Mouse (Mus musculus): ENCODE results near the gene Pigt.
A peak's percentile ranks its signal among the peaks of the same experiment; 100 is the strongest.

The Pigt gene

DNA sequence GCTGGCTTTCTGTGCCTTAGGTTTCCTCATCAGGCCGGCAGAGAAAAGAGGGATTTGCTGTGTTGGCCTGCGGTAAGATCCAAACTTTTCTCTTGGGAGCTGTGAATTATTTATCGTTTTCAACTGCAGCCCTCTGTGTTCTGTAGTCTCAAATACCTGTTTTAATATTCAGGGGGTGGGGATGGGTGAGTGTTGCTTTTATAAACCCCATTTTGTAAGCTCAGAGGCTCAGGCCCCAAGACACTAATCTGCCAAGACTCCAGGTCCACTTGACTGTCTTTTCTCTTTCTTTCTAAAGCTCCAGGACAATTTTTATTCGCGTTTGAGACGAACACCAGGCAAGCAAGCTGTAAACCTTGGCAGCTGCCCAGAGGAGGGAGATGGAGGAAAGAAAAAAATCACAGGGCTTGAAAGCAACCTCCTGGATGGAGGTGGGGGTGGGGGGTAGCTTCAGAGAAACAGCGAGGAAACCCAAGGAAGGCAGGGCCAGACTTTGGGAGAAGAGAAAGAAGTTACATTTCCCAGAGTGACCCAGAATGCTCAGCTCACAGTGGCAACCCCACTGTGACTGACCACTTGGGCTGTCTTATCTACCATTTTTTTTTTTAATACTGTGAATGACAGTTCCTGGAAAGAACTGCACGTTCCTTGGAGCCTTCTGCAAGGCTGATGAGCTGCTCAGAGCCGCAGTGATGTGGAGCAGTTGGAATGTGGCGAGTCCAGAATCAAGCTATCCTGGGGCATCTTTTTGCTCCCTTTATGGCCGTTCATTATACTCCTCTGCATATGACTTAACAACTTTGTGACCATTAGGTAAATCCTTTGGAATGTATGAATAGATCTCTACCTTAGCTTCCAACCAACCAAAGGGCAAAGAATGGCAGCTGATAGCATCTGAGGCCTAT, 21.2 kb downstream of the Pigt start:
- DNase-seq (ENCODE audit: low read depth in 1 of 2, low spot score in 2 of 2), result no peak

- DNase-seq (ENCODE audit: low read depth in 1 of 2, low spot score in 2 of 2), result no peak
Observed at GRCm38 (mm10) chr2:164519171-164519526, 21.8 kb downstream of the Pigt start.

DNA sequence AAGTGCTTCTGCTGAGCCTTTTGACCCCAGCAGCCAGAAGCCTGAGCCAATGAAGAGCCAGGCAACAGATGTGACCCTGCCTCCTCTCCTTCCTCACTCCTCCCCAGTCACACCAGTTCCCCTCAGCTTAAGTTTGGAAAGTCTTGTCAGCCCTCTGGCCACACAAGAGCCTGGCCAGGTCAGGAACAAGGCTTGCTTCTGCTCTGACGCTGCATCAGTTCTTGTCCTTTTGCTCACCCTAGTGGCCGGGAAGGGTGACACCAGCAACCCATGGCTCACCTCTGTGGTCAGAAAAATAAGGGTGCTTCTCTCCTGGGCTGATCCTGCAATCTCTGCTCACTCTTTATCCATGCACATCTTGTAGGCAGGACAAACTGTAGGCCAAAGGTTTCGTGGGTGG, 23.5 kb downstream of the Pigt start:
- DNase-seq (ENCODE audit: low read depth in 1 of 2, low spot score in 2 of 2), result peak in 1 of 2 experiments; percentile 34

GRCm38 (mm10) chr2:164521841-164522240, 24.5 kb downstream of the Pigt start:
- peak; percentile 23 to 27 for DNase-seq (ENCODE audit: low read depth in 1 of 2, low spot score in 2 of 2)

DNA sequence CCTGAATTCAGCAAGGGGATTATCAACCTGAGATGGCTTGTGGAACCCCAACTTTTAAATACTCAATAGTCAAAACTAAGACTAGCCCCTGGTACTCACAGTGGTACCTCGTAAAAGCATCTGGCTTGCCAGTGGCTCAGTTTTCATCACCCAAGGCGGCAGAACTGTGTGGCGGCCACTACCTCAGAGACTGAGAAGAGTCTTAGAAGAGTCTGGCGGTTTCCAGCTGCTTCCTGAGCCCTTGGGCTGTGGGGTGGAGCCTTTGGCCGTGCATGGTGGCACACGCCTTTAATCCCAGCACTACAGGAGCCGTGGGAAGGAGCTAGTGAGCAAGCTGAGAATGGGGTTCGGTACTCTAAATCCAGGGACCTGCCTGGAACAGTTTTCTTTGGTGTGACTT, 25.0 kb downstream of the Pigt start:
- no peak for DNase-seq (ENCODE audit: low read depth in 1 of 2, low spot score in 2 of 2)

GRCm38 (mm10) chr2:164523301-164523773, 26.0 kb downstream of the Pigt start:
- no peak for DNase-seq (ENCODE audit: low read depth in 1 of 2, low spot score in 2 of 2)

DNA sequence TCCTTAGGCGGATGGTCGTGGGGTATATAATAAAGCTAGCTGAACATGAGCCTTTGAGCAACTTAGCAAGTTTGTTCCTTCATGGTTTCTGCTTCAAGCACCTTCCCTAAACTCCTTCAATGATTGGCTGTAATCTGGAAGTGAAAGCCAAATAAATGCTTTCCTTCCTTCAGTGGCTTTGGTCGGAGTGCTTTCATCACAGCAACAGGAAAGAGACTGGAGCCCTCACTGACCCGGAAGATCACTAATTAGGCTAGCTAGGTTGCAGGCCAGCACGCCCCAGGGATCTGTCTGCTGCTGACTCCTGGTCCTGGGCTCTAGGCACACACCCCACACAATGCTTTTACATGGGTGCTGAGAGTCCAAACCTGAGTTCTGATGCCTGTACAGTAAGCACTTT, 31.2 kb downstream of the Pigt start:
- DNase-seq (ENCODE audit: low read depth in 1 of 2, low spot score in 2 of 2), result no peak

DNA sequence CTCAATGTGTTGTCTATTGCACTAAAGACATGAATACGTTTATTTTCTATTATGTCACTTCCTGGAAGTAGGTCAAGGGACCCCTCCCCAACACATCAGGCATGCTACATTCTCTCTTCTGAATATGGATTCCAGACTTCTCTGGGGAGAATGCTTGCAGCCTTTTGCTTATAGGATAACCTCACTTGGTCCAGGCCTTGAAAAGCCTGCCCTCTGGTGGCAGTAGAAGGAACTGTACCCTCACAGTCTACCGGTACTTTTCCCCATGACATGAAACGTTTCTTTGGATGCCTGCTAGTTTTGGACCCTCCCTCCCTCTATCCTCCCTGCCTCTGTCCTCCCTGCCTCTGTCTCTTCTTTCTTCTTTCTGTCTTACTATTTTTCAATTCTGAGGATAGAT, 33.8 kb downstream of the Pigt start:
- peak in 1 of 2 experiments; percentile 55 for DNase-seq (ENCODE audit: low read depth in 1 of 2, low spot score in 2 of 2)

DNA sequence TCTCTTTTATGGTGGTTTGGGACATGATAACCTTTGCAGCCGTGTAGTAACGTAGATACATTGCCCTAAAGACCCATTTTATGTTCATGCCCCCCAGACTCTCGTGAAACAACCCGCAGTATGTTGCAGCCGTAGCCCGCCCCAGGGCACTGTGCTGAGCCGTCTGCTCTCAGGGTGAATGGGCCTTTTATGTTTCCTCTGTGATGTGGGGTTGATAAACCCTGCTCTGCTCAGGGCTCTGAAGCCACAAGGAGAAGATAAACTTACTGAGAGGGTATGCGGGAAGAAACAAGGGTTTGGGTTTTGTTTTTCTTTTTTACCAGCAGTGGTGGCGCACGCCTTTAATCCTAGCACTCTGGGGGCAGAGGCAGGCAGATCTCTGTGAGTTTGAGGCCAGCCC, 37.0 kb downstream of the Pigt start:
- DNase-seq (ENCODE audit: low read depth in 1 of 2, low spot score in 2 of 2), result no peak

DNA sequence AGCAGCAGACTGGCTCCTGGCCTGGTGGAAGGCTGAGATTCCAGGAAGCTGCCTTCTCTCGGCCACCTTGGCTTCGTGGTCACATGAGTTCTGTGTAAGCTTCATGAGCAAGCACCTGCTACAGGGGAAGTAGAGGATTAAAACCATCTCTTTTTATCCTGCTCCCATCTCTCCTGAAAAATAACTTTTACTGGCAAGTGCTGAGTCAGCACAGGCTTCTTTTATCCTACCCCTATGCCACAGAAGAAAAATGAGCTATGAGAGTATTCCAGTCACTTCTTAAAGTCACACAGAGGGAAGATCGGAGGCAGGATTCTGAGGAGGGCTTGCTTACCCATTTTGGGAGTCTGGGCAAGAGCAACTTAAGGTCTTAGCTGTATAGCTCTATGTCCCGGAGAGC, 39.7 kb downstream of the Pigt start:
- no peak for DNase-seq (ENCODE audit: low read depth in 1 of 2, low spot score in 2 of 2)

DNA sequence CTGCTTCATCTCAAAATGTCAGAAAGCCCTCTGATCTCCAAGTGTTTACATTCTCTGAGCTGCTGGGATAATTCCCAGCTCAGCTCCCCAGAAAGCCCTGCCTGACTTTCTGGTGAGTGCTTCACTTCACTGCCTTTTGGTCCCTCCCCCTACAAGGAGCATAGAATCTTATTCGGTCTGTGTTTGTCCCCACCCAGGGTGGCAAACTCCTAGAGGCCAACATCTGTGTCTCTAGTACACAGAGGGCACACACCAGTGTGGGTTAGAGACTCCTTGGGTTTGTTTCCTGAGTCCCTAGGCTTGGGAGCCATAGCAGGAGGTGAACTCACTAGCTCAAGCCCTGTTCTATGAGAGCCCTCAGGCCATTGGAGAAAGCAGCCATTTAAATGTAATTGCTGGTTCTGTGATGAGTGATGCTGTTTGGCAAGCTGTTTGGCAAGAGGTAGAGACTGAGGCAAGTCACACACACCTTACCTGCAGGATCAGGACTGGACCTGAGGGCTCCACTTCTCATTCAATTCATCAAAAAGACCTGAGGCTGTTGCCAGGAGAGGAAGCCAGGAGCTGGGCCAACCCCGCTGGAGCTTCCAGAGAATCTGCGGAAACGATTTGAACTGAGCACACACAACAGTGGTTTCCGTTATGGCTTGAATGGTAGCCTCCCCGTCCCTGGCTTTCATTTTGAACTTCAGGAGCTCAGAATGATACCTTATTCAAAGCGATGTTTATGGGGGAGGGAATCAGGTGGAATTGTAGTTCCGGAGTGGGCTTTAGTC, 43.5 kb downstream of the Pigt start:
- no peak for DNase-seq (ENCODE audit: low read depth in 1 of 2, low spot score in 2 of 2)

DNA sequence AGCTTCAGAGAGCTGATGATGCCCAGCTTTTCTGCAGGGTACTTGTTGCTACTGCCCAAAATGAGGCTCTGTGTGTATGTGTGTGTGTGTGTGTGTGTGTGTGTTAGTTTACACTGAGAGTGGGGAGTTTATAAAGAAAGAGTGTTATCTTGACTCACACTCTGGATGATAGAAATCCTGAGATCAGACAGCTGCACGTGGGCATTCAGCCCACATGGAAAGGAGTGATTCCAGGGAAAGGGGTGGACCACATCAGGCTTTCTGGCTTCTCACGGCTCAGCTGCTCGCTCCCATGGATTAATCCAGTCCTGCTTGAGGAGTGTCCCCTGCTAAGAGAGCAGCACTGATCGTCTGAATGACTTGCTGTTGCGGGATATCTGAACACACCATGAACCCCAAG, 44.8 kb downstream of the Pigt start:
- DNase-seq (ENCODE audit: low read depth in 1 of 2, low spot score in 2 of 2), result no peak

DNA sequence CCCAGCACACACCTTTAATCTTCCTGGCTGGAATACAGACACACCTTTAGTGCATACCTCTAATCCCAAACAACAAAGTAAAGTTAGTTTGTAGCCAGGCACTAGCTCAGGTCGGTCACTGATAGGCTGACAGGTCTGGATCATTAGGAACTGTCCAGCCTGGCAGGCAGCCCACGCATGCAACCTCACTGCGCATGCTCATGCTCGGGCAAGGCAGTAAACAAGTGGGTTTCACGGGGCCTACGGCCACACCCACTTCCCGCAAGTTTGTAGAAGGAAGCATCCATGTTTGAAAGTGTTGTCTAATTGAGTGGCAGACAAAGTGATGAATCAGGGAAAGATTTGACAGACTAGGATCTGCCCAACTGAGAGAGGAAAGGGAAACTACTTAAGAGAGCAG, 45.3 kb downstream of the Pigt start:
- no peak for DNase-seq (ENCODE audit: low read depth in 1 of 2, low spot score in 2 of 2)

DNA sequence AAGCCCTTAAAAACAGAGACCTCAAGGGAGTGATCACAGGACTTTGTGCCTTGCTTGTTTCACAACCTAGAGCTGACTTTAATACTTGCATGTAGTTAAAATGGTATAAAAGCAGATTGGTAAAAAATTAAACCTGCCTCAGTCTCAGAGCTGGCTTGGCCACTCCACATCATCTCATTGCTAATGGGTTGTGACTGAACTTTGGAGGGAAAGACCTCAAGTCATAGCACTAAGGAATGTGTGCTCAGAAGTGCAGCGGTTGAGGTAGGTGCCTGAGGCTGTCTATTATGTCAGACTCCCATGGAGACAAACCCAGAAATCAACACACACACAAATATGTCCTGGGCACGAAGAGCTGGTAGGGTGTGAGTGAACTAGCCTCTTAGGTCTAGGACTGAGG, 46.4 kb downstream of the Pigt start:
- no peak for DNase-seq (ENCODE audit: low read depth in 1 of 2, low spot score in 2 of 2)

DNA sequence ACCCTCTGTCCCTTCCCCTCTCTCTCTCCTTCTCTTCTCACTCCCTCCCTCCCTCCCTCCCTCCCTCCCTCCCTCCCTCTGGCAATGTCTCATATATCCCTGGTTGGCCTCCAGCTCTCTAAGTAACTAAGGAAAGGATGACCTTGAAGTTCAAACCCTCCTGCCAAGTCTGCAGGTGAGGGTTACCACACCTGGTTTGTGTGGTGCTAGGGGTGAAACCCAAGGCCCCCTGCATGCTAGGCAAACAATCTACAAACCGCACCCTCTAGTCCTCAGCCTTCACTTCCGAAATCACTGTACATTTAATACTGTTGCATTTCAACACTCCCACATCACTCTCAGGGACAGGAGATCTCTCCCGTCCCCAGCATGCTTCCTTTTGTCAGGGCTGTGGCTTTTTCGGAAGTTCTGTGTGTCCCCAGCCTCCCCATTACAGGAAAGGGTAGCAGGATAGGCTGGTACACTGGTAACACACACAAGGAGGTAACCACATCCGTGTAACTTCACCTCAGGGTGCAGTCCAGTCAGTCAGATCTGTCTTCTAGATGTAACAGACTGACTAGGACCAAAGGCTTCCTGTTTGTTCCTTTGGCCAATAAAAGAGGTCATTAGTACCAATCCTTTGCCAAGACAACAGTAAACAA, 47.3 kb downstream of the Pigt start:
- DNase-seq (ENCODE audit: low read depth in 1 of 2, low spot score in 2 of 2), result no peak

DNA sequence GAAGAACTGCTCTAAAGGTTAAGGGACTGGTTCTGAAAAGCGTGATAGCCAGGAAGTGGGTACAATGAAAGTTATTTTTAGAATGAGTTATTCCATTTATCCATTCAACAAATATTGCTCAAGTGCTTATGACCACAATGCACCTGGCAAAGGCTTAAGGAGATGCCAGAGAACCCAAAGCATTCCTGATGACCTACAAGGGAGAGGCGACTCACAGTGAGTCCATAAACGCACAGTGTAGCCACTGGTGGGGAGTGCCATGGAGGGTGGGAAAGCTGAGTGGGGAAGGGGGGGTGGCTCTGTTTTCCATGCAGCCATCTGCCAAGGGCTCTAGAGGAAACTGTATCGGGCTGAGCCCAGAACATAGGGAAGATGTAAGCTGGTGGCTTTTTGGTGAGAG, 52.0 kb downstream of the Pigt start:
- no peak for DNase-seq (ENCODE audit: low read depth in 1 of 2, low spot score in 2 of 2)

DNA sequence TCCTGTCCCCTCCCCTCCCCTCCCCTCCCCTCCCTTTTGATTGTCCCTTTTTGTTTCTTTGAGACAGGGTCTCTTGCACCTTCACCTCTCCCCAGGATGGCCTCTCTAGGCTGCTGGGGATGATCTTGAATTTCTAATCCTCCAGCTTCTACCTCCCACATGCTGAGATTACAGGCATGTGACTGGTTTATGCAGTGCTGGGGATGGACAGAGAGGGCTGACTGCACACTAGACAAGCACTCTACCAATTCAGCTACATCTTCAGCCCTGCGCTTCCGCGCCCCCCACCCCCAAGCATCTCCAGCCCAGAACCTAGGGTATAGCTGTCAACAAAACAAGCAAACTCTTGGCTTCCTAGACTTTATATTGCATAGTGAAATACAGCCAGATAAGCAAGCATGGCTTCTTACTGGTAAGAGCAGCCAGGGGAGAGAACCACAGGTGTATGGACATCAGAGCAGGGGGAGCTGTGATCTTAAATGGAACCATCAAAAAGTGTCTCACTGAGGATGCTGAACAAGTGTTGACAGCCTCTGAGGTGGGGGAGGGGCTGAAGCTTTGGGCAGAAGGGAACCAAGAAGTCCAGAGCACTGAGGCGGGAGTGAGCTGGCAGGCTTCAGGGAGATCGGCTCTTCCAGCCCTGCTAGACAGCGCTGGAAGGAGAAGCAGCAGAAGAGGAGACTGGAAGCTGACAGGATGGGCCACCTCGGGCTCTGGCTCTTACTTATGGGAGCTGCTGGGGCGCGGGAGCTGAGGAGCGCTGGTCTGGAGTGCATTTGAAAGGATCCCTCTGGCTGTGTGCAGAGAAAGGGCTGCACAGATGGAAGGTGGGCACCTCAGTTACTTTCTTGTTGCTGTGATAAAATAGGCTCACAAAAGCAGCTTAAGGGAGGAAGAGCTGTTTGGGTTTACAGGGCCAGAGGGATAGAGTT, 52.9 kb downstream of the Pigt start:
- no peak for DNase-seq (ENCODE audit: low read depth in 1 of 2, low spot score in 2 of 2)

GRCm38 (mm10) chr2:164550895-164551269, 53.6 kb downstream of the Pigt start:
- no peak for DNase-seq (ENCODE audit: low read depth in 1 of 2, low spot score in 2 of 2)

GRCm38 (mm10) chr2:164551502-164551901, 54.2 kb downstream of the Pigt start:
- no peak for DNase-seq (ENCODE audit: low read depth in 1 of 2, low spot score in 2 of 2)

Measured in monocyte, adult 2 months (primary cell).